Comparison of ENCODE assay signal across 14 mouse cellular contexts in genomic region chr2:156673881-156674669, GRCm38 (mm10).
A peak's percentile ranks its signal among the peaks of the same experiment; 100 is the strongest.
DNase-seq lines count a peak whose midpoint lies in the region; TF ChIP-seq lines count a peak whose summit lies in the region.
"Had no signal": no experiment of that assay in that cellular context is flagged by ENCODE, and none has a peak within 500 bp of the region (broad histone marks: within the 10 kb centered on the region; RNA-seq: fewer than 3 reads in every experiment).

No protein-coding gene starts in this region.

- no peak overlapping the region for H3K4me3 ChIP-seq in layer of hippocampus, adult 2 months
- H3K4me3 ChIP-seq: hindbrain, embryonic 10.5 days; neural tube, embryonic 13.5 days had no signal

- H3K27ac ChIP-seq in layer of hippocampus, adult 2 months = peak overlapping the region; percentile 65; the same call in 1 of the 2 replicates
- H3K27ac ChIP-seq: hindbrain, embryonic 10.5 days; neural tube, embryonic 13.5 days; stomach, postnatal 0 days had no signal

- peak; percentile 18 for TF ChIP-seq CTCF in layer of hippocampus, adult 2 months (conservative IDR thresholded peaks at IDR 0.05)

- peak; percentile 48 to 54 for DNase-seq in cerebellum, postnatal 10 days
- DNase-seq in cerebellum, postnatal 36 days = no peak
- DNase-seq in layer of hippocampus, adult 2 months (ENCODE audit: low spot score in 2 of 2) = no peak
- no peak for DNase-seq in layer of hippocampus, postnatal 25 days (ENCODE audit: extremely low spot score in 1 of 2, low spot score in 1 of 2)
- DNase-seq in NIH3T3 (ENCODE audit: low read depth) = peak; percentile 29
- DNase-seq in right cerebral cortex, adult 2 months (ENCODE audit: low spot score in 2 of 2) = peak; percentile 61 to 63
- DNase-seq in natural killer cell, adult 2 months (ENCODE audit: low spot score in 2 of 2) = no peak
- DNase-seq: B cell, adult 2 months; cerebellum, adult 11-12 months; liver, postnatal 0 days; thymus, postnatal 14 days had no signal

Comparison
In these comparisons a context has a peak if more than half of its experiments do, and no peak if none do; other contexts are left out.
1. DNase-seq: peak in cerebellum, postnatal 10 days (2 of 2), NIH3T3 (single experiment) and right cerebral cortex, adult 2 months (2 of 2); none in cerebellum, postnatal 36 days (0 of 2), layer of hippocampus, adult 2 months (0 of 2), layer of hippocampus, postnatal 25 days (0 of 2) and natural killer cell, adult 2 months (0 of 2).